Mouse (Mus musculus) erythroblast, embryonic 14.5 days (primary cell): ENCODE results near the gene Capns2. TPM values are rescaled to one million over a fixed set of nuclear protein-coding genes. Genes with fewer than 3 reads are reported as not detected.

ENCODE experiments used
- H3K27me3 ChIP-seq: 2 replicates; pipeline ENCODE4 v1.6.1; 2012; ENCODE audit warnings: inconsistent platforms; ENCODE audit not compliant: control insufficient read depth
- H3K36me3 ChIP-seq: 2 replicates; pipeline ENCODE4 v1.6.1; 2012; ENCODE audit warnings: mild to moderate bottlenecking, inconsistent platforms; ENCODE audit not compliant: control insufficient read depth
- H3K4me1 ChIP-seq: 2 replicates; pipeline ENCODE4 v1.6.1; 2012; ENCODE audit warnings: inconsistent platforms; ENCODE audit not compliant: control insufficient read depth
- H3K4me3 ChIP-seq: replicated peaks from 2 replicates; pipeline ENCODE3; 2012; ENCODE audit warnings: moderate library complexity, mild to moderate bottlenecking, inconsistent platforms
- H3K9me3 ChIP-seq: 2 replicates; pipeline ENCODE4 v1.6.1; 2012; ENCODE audit warnings: low read length, inconsistent platforms, mixed read lengths; ENCODE audit not compliant: control insufficient read depth
- GATA1 ChIP-seq: IDR thresholded peaks from 2 replicates; pipeline ENCODE4 v1.6.1; 2012; ENCODE audit warnings: low read length, inconsistent platforms, mixed read lengths
- TAL1 ChIP-seq: IDR thresholded peaks from 3 replicates; pipeline ENCODE4 v1.6.1; 2012; ENCODE audit warnings: low read length, inconsistent platforms, mixed read lengths
- polyA plus RNA-seq: library from polyadenylated mRNA; stranded (reverse); fragments of >175 nt; gene quantifications from 2 replicates; pipeline ENCODE4 v1.2.3, GENCODE M21; 2012

Capns2 gene
- polyA plus RNA-seq, 1 experiment: not detected

DNA sequence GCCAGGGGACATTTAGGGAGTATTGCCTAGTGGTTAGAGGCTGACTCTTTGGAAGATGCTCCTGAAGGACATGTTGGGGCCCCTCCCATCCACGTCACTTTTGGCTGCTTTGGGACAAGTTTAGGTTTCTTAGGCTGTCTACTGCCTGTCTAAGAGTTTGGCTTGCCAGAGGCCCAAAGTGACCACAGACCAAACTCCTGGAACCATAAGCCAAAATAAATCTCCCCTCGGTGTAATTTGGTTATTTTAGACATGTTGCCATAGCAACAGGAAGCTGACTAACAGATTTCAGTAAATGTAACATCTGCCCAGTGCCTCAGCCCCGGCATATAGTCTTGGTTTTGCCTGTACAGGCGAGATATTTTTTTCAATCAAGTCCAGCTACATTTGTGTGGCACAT, 36.8 kb downstream of the Capns2 start:
- no peaks in the 10 kb centered on the region for H3K27me3 ChIP-seq
- no peaks in the 10 kb centered on the region for H3K36me3 ChIP-seq
- TF ChIP-seq GATA1 (no peak), TAL1 (no peak)
- no peaks in the 10 kb centered on the region for H3K9me3 ChIP-seq
- no peak overlapping the region for H3K4me3 ChIP-seq
- no peaks in the 10 kb centered on the region for H3K4me1 ChIP-seq

GRCm38 (mm10) chr8:92949071-92949470, 47.9 kb downstream of the Capns2 start:
- no peak overlapping the region for H3K4me3 ChIP-seq
- no peaks in the 10 kb centered on the region for H3K36me3 ChIP-seq
- no peaks in the 10 kb centered on the region for H3K9me3 ChIP-seq
- no peaks in the 10 kb centered on the region for H3K4me1 ChIP-seq
- no peaks in the 10 kb centered on the region for H3K27me3 ChIP-seq
- TF ChIP-seq TAL1 (no peak), GATA1 (no peak)

GRCm38 (mm10) chr8:92950639-92951371, 49.6 kb downstream of the Capns2 start:
- Histone ChIP-seq H3K27me3 (no peaks in the 10 kb centered on the region), H3K36me3 (no peaks in the 10 kb centered on the region), H3K9me3 (no peaks in the 10 kb centered on the region), H3K4me1 (no peaks in the 10 kb centered on the region), H3K4me3 (no peak overlapping the region)
- TF ChIP-seq GATA1 (no peak), TAL1 (no peak)

Other genes with a start within 250 kb of the Capns2 start
- not detected in 2 replicates for gene Irx6, start 227.1 kb upstream of the Capns2 start, polyA plus RNA-seq
- 0.02 TPM in 1 of 2 replicates, not detected in the other for gene Mmp2, start 74.1 kb upstream of the Capns2 start, polyA plus RNA-seq
- 0.01 TPM in 1 of 2 replicates, not detected in the other for gene Lpcat2, start 46.1 kb upstream of the Capns2 start, polyA plus RNA-seq
- not detected in 2 replicates for gene Slc6a2, start 58.7 kb downstream of the Capns2 start, polyA plus RNA-seq
- not detected in 2 replicates for gene Ces1a, start 146.8 kb downstream of the Capns2 start, polyA plus RNA-seq
- gene Ces1b, start 178.6 kb downstream of the Capns2 start, polyA plus RNA-seq: not detected in 2 replicates
- not detected in 2 replicates for gene Ces1c, start 229.9 kb downstream of the Capns2 start, polyA plus RNA-seq